Mouse (Mus musculus) neural tube, postnatal 0 days (tissue): ENCODE results near the gene Gm19402. TPM values are rescaled to one million over a fixed set of nuclear protein-coding genes. Genes with fewer than 3 reads are reported as not detected.

Experiments used
- microRNA counts: library from miRNA; unstranded; fragments of <30 nt; microRNA quantifications from one replicate; lab custom pipeline; 2015
- microRNA-seq: library from miRNA; unstranded; fragments of <30 nt; microRNA quantifications from one replicate; pipeline ENCODE4, GENCODE M21; 2016
- polyA plus RNA-seq: library from polyadenylated mRNA; unstranded; fragments of >200 nt; fragmentation: Nextera tagmentation; extraction: Ambion mirVana; gene quantifications from 2 replicates; pipeline ENCODE4 v1.2.1, GENCODE M21; 2015

Gene Gm19402
- polyA plus RNA-seq: not detected in 2 replicates

DNA sequence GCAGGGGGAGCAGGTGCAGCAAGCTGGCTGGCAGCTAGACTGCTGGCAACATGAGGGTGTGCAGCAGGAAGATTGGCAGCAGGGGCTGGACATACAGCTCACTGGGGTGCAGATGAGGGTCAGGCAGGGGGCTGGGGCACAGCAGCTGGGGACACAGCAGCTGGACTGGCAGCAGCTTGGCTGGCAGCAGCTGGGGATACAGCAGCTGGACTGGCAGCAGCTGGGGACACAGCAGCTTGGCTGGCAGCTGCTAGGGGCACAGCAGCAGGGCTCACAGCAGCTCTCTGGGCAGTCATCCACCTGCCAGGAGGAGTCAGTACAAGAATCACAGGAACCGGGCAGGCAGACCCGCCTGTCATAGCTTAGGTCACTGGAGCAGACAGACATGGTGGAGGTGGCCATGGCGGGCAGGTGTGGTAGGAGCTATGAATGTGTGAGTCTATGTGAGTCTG lies at the start of gene Gm19402:
TSS of gene Gm19402 (minus strand) at position 402 of the 452 bp plus-strand sequence.

GRCm38 (mm10) chr10:77726186-77726585 lies 35.6 kb upstream of the Gm19402 start, which contains the start of gene Gm10100:
TSS of gene Gm10100 (plus strand) at chr10:77726486.

GRCm38 (mm10) chr10:77720299-77720698 lies 29.7 kb upstream of the Gm19402 start, which contains the start of gene Krtap12-1:
TSS of gene Krtap12-1 (plus strand) at chr10:77720599.

GRCm38 (mm10) chr10:77715507-77715906 lies 24.9 kb upstream of the Gm19402 start, which contains the start of gene Gm10142:
TSS of gene Gm10142 (plus strand) at chr10:77715807.

DNA sequence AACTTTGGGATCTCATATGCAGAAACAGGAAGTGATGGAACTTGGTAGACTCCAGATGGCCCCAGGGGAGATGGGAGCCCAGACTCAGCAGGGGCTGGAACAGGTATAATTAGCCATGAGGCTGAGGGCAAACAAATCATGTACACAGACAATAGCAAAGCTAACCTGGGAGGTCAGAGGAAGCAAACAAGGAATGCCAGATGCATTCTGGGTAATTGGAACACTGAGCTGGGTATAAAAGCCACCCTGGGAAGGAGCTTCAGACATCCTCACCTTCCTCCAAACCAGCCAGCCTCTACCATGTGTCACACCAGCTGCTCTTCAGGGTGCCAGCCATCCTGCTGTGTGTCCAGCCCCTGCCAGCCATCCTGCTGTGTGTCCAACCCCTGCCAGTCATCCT lies 20.6 kb upstream of the Gm19402 start, which contains the start of gene Gm10024:
TSS of gene Gm10024 (plus strand) at position 301 of the 400 bp plus-strand sequence.

GRCm38 (mm10) chr10:77706326-77706725 lies 15.8 kb upstream of the Gm19402 start, which contains the start of gene Gm10272:
TSS of gene Gm10272 (plus strand) at chr10:77706626.

GRCm38 (mm10) chr10:77697133-77697532 lies 6.6 kb upstream of the Gm19402 start, which contains the start of gene Gm9508:
TSS of gene Gm9508 (minus strand) at chr10:77697233.

DNA sequence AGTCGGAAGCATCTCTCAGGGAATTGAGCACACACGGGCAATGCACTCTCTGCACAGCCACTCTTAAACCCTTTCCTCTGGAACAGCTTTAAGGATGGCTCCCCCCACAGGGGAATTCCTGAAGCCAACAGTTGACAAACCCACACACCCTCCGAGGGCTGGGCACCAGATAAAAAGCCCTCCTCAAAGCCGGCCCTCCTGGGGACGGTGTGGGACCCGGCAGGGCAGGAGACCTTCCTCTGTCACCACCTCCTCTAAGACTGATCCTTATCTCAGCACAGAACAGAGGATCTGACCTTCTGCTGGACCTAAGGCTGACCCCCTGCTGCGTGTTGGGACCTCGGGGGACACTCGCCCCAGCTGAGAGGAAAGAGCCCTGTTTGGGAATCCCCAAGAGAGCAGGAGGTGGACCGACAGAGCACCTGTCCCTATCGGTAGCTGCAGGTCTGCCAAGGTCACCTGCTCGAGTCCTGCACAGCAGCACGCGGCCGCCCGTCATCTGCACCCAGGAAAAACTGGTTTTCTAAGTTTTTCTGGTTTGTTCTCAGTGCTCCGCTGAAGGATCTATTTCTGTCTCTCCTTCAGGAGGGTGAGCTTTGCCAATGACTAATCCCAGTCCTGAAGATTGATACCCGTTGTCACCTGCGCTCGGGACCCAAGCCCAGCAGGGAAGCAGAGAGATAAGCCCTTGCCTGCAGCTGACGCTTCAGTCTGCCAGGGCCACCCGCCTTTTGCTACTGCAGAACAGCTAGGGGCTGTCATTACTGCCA lies 4.5 kb downstream of the Gm19402 start, which contains the start of gene Tspear:
TSS of gene Tspear (plus strand) at position 675 of the 770 bp plus-strand sequence.

MicroRNAs within 50 kb of the gene (microRNA counts, 519-probe panel; counts per million panel counts)
- microRNA mmu-miR-1930 (lab: Ali Mortazavi, UCI): 40.5 counts per million

Small RNA genes within 50 kb of the gene (microRNA-seq; reads per million reads assigned to microRNA genes)
- 8.1 reads per million, percentile 18 among the genes with 10 or more reads in this experiment for gene Mir1930

Other genes with a start within 250 kb of the Gm19402 start
- gene Fam207a, start 175.0 kb downstream of the Gm19402 start, polyA plus RNA-seq: 34.3 and 38.1 TPM in 2 replicates
- 1.5 and 1.6 TPM in 2 replicates for gene Itgb2, start 160.5 kb downstream of the Gm19402 start, polyA plus RNA-seq
- gene Pttg1ip, start 109.0 kb downstream of the Gm19402 start, polyA plus RNA-seq: 87.6 and 92.6 TPM in 2 replicates
- gene Sumo3, start 84.7 kb downstream of the Gm19402 start, polyA plus RNA-seq: 276 and 292 TPM in 2 replicates
- gene Gm49325, start 84.6 kb downstream of the Gm19402 start, polyA plus RNA-seq: 1.7 and 3.1 TPM in 2 replicates
- 53.8 and 60.5 TPM in 2 replicates for gene Ube2g2, start 68.5 kb downstream of the Gm19402 start, polyA plus RNA-seq
- 2.4 and 2.6 TPM in 2 replicates for gene Tspear, start 4.2 kb downstream of the Gm19402 start, polyA plus RNA-seq
- gene Gm9508, start 6.5 kb upstream of the Gm19402 start, polyA plus RNA-seq: not detected in 2 replicates
- gene Gm10272, start 15.9 kb upstream of the Gm19402 start, polyA plus RNA-seq: not detected in 2 replicates
- gene Gm10024, start 20.7 kb upstream of the Gm19402 start, polyA plus RNA-seq: not detected in 2 replicates
- gene Gm10142, start 25.1 kb upstream of the Gm19402 start, polyA plus RNA-seq: not detected in 2 replicates
- gene Krtap12-1, start 29.8 kb upstream of the Gm19402 start, polyA plus RNA-seq: not detected in 2 replicates
- not detected in 2 replicates for gene Gm10100, start 35.7 kb upstream of the Gm19402 start, polyA plus RNA-seq
- gene Gm18596, start 51.9 kb upstream of the Gm19402 start, polyA plus RNA-seq: not detected in 2 replicates
- not detected in 2 replicates for gene Gm9736, start 60.6 kb upstream of the Gm19402 start, polyA plus RNA-seq
- gene Gm3233, start 68.9 kb upstream of the Gm19402 start, polyA plus RNA-seq: not detected in 2 replicates
- gene Gm3238, start 80.6 kb upstream of the Gm19402 start, polyA plus RNA-seq: not detected in 2 replicates
- not detected in 2 replicates for gene Gm7138, start 86.2 kb upstream of the Gm19402 start, polyA plus RNA-seq
- not detected in 2 replicates for gene Gm3250, start 91.8 kb upstream of the Gm19402 start, polyA plus RNA-seq
- gene Gm7137, start 97.4 kb upstream of the Gm19402 start, polyA plus RNA-seq: not detected in 2 replicates
- gene Gm9639, start 104.3 kb upstream of the Gm19402 start, polyA plus RNA-seq: not detected in 2 replicates
- gene Gm19668, start 108.4 kb upstream of the Gm19402 start, polyA plus RNA-seq: not detected in 2 replicates
- gene Gm9507, start 121.1 kb upstream of the Gm19402 start, polyA plus RNA-seq: not detected in 2 replicates
- gene Gm2696, start 123.9 kb upstream of the Gm19402 start, polyA plus RNA-seq: not detected in 2 replicates
- not detected in 2 replicates for gene Krtap10-4, start 136.3 kb upstream of the Gm19402 start, polyA plus RNA-seq
- not detected in 2 replicates for gene Krtap10-10, start 145.2 kb upstream of the Gm19402 start, polyA plus RNA-seq
- gene Gm36176, start 156.0 kb upstream of the Gm19402 start, polyA plus RNA-seq: not detected in 2 replicates
- gene Gm10318, start 162.1 kb upstream of the Gm19402 start, polyA plus RNA-seq: not detected in 2 replicates
- not detected in 2 replicates for gene Gm3285, start 171.2 kb upstream of the Gm19402 start, polyA plus RNA-seq
- gene Lrrc3, start 211.8 kb upstream of the Gm19402 start, polyA plus RNA-seq: 22.2 and 26.6 TPM in 2 replicates